Mouse (Mus musculus): ENCODE measurements around the gene Sin3b.
A peak's percentile ranks its signal among the peaks of the same experiment; 100 is the strongest.

Sin3b gene

DNA sequence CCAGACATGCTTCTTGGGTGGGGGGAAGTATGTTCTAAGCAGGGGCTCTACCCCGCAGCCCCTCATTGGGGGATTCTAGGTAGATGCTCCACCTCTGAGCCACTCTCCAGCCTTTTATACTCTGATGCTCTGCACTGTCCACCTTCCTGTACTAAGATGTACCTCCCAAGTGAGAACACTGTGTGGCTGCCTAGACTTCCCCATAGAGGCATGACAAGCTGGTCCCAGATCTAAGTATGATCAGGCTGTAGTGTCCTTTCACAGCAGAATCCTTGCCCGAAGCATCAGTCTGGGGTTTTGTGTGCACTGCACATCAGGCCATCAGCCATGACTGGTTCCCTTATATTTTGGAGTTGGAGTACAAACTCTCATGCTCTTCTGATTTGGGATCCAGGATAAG, 32.9 kb downstream of the Sin3b start:
- no peak for DNase-seq

DNA sequence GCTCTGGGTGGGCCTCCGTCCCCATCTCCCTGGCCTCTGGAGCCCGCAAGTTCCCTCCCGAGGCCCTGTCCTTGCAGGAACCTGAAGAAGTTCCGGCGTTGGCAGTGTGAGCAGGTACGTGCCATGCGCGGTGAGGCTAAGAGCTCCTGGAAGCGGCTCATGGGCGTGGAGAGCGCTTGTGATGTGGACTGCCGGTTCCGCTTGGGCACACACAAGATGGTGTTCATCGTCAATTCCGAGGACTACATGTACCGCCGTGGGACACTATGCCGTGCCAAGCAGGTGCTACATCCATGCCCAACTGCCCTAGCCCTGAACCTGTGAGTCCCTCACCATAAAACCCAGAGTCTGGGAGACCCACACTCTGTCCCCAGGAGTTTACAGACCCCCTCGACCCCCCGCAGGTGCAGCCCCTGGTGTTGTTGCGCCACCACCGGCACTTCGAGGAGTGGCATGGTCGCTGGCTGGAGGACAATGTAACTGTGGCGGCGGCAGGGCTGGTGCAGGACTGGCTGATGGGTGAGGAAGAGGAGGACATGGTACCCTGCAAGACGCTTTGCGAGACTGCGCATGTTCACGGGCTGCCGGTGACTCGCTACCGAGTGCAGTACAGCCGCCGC, 33.8 kb downstream of the Sin3b start:
- DNase-seq, result peak; percentile 6

DNA sequence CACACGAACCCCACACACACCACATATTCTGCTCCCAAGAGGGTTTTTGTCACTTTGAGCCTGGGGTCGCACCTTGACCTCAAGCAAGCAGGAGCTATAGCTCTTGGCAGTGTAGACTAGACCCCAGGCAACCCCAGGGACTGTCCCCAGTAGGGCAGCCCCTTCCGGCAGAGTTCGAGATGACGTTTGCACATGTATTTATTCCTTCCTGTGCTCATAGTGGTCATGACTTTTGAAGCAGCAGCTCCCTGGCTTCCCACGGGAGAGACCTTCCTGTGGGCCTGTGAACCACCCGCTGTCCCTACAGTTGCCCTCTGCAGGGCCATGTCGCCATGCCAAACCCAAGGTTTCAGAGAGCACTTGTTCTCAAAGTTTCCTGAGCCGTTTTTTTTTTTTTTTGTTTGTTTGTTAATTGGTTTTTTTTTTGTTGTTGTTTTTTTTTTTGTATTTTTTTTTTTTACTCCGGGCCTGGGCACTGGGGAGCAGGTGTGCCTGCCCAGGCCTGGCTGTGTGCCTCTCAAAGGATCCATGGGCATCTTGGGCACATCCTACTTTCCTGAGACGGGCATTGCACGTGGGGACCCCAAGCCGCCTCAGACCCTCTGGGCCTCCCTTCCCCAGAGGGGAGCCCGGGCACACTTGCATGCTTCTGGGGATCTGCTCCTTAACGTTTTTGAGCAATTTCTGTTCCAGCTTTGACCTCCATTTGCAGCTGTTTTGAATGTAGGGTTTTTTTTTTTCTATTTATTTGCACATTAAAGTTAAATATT, 34.5 kb downstream of the Sin3b start:
- DNase-seq, result peak; percentile 3

DNA sequence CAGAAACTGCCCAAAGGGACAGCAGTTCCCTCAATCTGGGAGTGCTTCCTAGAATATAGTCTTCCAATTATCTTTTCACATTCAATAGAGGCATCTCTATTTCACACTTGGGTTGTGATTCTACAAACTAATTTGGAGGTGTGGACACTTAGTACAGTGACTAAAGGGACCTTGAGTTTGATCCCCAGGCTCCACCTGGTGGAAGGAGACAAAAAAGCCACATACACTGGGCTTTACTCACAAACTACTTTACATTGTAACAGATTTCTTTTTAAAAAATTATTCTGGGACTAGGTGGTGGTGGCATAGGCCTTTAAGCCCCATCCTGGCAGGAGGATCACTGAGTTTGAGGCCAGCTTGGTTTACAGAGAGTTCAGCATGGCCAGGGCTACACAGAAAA, 35.2 kb downstream of the Sin3b start:
- peak; percentile 4 for DNase-seq

DNA sequence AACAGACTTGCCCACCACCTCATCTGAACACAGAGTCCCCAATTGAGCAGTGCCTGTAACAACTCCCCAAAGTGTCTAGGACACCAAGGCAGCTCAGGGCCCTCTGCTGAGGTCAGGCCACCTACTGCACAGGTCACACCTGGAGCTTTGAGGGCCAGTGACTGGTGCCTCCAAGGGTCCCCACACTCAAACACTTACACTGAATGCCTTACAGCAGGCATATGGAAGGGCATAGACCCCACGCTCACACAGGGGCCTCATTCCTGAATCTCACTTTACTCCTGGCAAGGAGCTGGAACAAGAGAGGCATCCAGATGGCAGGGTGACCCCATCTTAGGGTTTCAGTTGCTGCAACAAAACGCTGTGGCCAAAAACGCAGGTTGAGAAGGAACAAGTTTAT, 37.1 kb downstream of the Sin3b start:
- DNase-seq, result no peak

DNA sequence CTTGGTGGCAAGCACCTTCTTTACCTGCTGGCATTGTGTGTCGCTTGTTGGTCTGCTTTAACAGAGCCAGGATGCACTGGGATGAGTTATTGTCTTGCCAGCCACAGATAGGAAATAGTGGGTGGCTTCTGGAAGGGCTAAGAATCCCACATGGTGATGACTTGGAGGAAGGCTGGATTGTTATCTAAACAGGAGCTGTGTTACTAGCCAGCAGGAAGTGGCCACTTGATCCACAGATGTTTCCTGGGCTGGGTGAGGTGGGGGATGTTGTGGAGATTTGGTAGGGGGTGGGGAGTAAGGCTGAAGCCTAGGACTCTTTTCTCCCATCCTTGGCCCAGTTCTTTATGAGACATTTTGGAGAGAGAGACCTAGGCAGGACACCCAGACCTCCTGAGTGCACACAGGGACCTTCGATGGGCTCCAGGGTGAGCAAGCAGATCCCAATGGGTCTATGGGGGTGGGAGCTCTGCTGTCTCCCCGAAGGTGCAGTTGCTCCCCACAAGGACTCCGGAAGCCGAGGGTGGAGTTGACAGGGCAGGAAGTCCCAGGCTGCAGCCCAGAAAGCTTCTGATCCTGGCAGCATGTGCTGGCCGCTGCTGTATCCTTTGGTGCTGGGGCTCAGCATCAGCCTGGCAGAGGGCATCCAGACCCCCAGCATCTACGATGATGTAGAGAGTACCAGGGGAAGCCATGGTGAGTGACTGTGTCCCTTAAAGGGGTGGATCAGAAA, 38.4 kb downstream of the Sin3b start, which contains the start of gene F2rl3:
F2rl3 (plus strand) TSS at position 559 of the 730 bp plus-strand sequence.
- peak; percentile 72 for DNase-seq

DNA sequence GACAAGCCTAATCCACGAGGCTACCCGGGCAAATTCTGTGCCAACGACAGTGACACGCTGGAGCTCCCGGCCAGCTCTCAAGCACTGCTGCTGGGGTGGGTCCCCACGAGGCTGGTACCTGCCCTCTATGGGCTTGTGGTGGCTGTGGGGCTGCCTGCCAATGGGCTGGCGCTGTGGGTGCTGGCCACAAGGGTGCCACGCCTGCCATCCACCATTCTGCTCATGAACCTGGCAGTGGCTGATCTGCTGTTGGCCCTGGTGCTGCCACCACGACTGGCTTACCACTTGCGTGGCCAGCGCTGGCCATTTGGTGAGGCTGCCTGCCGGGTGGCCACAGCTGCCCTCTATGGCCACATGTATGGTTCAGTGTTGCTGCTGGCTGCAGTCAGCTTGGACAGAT, 39.2 kb downstream of the Sin3b start:
- DNase-seq, result peak; percentile 10

DNA sequence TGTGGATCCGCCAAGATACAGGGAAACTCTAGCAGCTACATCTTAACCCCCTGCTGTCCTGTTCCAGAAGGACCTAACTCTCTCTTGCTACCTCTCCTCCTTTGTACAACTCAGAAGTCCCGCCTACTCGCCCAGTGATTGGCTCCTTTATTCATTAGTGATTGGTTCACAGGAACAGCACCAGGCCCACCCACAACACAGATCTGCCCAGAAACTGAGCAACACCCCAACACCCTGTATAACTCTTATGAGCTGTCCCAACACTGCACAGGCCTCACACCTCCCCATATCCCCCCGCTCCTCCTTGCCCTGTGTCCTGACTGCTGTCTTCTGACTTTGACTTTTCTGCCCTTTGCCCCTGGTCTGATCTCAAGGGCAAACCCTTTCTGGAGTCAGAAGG, 42.6 kb downstream of the Sin3b start:
- DNase-seq, result peak; percentile 34

DNA sequence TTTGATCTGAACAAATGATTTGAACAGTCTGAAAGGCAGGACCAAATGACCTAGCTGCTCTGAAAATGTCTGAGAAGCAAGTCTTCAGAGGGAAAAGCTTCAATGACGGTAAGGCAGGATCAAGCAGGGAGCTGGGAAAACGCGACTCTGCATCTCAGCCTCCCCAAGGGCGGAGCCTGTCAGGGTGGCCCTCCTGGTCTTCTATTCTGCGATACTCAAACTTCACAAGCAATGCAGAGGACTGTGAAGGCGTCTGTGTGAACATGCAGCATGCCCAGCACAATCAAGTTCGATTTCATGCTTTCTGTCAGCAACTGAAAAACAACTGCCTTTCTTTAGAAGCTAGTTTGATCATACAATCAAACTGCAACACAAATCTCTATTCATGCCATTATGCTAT, 43.7 kb downstream of the Sin3b start:
- no peak for DNase-seq

DNA sequence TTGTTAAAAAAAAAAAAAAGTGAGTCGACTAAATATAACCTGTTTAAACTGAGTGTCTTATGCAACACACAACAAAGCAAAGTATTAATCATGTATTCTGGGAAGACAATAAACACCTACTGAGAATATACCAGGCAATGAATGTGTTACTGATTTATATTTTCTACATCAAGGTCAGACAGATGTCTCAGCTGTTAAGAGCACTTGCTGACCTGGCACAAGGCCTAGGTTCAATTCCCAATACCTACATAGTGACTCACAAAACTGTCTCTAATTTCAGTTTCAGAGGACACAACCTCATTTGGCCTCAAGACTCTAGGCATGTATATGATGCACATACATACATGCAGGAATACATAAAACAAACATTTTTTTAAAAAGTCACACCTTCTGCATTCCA, 54.7 kb downstream of the Sin3b start:
- no peak for DNase-seq

DNA sequence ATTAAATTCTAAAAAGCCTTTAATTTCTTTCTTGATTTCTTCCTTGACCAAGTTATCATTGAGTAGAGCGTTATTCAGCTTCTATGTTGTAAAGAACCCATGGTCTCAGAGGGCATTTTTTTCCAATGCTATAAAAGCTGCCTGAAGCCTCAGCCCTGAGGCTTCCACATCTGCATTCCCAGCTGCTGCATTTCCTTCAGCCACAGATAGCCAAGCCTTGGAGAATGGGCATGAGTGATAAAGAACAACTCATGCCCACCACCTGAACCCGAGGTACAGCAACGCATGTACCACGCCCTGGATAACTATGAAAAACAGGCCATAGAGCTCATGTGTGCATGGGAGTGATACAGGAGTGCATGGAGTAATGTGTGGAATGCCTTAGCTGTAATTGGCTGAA, 57.6 kb downstream of the Sin3b start:
- DNase-seq, result no peak

DNA sequence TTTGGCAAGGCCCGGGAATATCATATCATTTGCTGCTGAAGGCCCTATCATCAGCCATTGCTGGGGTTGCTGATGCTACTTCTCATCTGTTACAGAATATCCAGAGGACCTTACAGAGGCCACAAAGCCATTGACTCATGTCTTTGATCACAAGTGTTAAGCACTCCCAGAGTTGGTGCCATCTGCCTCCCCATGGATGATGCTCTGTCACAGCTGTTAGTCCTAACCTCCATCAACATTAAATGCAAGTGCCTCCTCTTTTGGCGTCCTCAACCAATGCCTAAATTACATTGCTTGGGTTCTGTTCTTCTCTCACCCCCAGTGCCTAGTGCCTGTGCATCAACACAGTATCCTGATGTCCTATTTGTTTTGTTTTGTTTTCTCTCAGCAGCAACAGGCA, 78.5 kb downstream of the Sin3b start:
- no peak for DNase-seq

All from thymus, postnatal 14 days (tissue).